Mouse (Mus musculus) thymus, postnatal 25 days (tissue): ENCODE data around the gene Cplx1.

Source experiments
- DNase-seq: peaks from one replicate; pipeline ENCODE4 v3.0.0; 2022

Gene Cplx1

DNA sequence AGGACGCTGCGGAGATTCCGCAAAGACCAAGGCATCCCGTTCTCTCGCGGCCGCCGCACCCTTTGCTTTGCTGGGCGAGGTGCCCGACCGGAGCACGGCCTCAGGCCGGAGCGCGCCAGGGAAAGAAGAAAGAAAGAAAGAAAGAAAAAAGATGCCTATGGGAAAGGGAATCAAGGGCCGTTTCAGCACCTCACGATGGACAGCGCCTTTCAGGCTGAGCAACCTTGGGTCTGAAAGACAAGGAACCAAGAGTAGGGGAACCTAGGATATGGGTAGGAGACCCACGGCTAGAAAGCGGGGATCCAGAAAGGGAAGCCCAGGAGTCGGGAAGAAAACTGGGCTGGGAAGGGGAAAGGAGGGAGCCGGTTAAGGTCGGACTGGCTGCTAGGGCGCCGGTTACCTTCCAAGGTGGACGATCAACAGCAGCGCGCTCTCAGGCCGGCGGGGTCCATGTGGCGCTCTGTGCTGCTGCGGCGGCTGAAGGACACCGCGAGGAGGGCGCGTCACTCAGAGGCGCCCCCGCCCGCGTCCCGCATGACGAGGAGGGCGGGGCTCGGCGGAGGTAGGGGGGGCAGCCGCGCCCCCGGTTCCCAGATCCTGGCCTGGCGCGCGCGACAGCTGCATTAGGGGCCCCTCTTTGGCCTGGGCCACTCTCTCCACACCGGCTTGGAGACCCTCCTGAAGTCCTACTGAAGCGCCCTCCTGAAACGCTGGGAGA, at the start of gene Cplx1:
Cplx1 (minus strand) TSS at position 536 of the 718 bp plus-strand sequence.
- DNase-seq, result peak; percentile 8

DNA sequence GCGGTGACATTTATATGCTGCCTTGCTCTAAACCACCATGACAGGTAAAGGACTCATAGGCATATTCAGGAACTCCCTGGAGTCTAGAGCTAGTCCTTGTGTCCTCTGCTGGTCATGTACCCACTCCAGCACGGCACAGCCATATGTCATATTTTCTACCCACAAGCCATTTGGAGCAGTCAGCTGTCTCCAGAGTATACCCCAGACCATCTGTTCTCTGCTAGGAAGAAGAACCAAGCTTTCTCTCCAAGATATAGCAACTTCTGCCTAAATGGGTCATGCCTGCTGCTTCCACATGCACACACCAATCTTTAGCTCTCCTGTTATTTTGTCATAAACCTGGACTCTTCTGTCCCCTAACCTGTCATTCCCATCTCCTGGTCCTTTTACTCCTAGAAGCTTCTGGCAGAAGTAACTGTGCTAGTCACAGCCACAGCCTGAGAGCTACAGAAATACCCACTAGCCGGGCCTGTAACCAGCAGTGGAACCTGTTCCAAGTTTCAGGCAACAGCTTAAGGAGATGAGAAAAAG, 31.6 kb upstream of the Cplx1 start:
- DNase-seq, result no peak

DNA sequence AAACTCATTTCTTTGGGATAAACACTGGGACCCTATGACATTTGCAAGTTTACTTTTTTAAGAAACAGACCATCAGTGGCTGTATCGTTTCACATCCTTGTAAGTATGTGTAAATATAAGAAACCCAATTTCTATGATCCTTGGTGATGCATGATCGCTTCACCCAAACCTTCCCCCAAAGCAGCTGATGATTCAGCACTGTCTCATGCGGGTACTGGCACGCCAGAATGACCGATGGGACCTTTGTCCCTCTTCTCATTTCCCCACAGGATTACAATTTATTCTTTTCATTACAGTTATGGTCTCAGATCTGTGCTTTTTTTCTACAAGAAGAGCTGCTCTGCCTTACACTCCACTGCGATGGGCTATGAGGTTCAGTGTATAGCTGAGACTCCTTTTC, 23.2 kb upstream of the Cplx1 start:
- DNase-seq, result no peak

DNA sequence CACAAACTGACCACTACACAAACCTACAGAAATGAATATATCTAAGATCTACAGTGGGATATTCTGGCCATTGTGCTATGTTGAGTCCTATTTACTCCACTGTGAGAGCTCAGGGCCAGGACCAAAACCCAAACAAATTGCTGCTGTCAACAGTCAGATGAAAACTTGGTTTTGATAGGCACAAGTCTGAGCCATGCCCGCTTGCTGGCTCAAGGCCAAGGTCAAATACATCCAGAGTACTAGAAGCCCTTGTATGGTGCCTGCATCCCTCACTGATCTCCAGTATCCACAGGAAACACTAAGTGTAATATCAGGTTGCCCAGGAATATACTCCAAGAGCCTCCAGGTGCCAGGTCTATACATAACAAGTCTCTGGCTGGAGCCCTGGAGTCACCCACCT, 21.2 kb upstream of the Cplx1 start:
- no peak for DNase-seq

DNA sequence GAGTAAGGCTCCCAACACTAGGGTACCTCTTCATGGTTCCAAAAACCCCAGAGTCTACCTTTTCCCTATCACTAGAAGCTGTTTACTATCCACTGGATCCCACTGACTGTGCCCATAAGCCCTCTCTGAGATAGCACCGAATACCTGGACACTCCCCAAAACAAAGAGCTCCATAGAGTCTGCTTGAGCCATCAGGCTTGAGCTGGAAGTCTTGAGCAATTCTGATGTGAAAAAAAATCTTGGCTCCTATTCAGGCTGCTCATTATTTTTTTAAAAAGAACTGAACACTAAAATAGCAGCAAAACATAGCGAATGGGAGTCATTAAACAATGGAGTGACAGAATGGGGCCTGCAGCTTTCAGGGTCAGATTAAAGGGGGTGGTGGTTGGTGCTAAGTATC, 17.3 kb upstream of the Cplx1 start:
- no peak for DNase-seq

DNA sequence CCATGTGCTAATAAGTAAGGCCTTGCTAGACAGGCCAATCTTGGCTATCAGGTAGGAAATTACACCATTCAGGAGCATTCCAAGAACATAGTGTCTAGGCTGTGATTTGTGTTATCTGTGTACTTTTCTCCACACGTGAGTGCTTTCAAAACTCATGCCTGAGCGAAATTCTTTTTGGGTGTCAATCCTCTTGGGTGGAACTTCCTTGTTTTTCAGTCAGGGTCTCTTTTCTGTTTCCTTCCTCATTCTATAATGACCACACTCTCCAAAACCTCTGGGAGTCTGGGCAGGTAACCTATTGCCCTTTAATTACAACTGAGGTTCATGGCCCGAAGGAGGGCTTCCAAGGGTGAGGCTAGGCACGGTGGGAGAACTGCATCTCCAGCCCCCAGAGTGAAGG, 16.7 kb upstream of the Cplx1 start:
- no peak for DNase-seq

DNA sequence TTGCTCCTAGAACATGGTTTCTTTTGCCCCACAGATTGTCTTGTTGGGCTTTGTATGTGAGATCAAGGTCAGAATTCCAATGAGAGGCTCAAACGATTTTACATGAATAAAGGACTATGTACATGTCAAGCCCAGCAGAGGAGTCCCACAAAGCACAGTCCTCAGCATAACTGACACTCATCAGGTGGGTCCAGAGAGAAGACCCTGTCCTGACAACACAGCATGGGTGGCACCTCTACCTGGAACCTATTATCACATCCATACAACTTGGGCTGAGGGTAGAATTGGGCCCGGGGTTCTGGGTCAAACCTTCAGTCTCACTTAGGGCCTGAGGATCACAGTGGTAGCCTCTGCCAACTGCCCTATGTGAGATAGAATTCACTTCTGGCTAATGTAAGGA, 15.6 kb upstream of the Cplx1 start:
- DNase-seq, result no peak

DNA sequence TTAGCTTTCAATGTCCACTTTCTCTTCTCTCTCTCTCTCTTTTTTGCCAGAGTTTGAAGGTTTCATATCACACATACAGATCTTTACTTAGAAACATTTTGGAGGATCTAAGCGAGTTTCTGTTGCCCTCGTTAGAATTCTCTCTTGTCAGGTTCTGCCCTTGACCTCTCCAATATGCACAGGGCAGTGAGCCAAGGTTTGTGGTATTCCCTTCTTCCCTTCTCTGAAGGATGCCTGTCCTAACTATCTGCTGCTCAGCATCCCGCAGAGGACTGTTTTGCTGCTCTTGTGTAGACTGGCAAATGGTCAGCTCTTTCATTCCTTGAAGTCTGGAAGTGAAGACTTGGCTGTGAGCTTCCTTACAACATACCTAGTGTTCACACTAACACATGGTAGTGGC, 14.5 kb upstream of the Cplx1 start:
- DNase-seq, result no peak

DNA sequence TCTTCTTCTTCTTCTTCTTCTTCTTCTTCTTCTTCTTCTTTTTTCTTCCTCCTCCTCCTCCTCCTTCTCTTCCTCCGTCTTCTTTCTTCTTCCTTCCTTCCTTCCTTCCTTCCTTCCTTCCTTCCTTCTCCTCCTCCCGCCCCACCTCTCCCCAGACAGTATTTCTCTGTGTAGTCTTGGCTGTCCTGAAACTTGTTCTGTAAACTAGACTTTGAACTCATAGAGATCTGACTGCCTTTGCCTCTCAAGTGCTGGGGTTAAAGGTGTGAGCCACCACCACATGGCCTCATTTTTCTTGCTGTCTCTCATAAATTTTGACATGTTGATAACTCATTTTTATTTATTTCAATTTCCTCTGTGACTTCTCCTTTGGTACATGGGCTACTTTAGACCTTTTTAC, 12.7 kb upstream of the Cplx1 start:
- no peak for DNase-seq

DNA sequence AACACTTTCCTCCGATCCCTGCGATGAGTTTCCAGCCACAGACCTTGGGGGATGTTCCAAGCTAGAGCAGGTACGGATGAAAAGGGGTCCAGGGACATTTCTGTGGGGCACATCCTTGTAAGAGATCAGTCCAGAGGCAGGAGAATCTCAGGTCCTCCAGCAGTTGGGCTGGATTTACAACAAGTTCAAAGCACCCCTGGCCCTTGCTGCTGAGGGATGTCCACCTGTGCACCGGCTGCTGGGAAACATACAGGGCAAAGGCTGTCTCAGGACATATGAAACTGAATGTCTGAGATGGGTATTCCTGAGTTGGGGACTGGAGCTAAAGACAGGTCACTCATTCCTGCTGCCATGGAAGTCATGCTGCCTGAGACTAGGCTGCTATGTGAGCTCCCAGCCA, 7.2 kb upstream of the Cplx1 start:
- DNase-seq, result no peak

DNA sequence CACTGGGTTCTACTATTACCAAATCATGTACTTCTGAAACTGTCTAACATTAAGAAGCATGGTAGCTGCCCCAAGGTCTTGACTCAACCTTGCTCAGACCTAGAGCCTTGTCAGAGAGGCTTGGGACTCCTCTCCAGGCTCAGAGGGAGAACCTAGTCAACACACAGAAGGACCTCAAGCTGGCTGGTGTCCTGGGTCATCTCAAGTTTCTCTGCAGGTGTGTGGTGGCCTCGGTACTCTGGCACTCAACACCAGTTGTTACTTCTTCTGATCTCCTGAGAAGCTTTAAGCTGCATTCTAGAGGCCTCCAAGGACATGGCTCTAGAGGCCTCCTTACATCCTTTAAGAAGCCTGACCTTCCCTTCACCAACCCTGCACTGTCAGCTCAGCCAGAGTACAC, 4.2 kb upstream of the Cplx1 start:
- no peak for DNase-seq

DNA sequence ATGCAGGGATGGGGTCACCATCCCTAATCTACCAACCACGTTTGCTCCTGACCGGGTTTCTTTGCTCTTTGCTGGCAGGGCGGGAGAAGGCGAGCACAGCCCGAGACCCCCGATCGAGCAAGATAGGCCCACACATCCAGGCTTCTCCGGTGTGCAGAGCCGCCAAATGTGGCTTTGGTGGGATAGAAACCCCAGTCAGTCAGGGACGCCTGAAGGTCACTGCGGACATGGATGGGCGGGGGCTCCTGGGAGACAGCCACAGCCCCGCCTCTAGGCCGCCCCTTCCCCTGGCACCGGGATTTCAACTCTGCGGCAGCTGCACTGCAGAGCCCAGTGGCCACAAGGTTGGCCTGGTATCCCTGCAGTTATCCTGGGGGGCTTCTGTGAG, 377 bp upstream of the Cplx1 start:
- DNase-seq, result no peak

DNA sequence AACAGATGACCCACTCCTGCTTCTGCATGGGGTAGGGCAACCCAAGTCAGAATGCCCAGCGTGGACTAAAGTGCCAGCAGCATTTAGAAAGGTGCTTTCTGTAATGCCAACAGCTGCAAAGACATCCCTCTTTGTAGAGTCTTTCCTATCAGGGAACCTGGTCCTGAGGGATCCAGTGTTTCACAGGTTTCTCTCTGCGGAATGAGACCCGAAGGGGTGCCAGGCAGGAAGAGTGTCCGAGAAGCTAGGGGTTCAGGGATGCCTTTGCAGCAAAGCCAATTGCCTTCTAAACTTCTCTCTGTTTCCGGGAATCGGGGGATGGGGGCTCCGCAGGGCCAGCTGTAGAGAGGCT, 711 bp downstream of the Cplx1 start:
- DNase-seq, result no peak

DNA sequence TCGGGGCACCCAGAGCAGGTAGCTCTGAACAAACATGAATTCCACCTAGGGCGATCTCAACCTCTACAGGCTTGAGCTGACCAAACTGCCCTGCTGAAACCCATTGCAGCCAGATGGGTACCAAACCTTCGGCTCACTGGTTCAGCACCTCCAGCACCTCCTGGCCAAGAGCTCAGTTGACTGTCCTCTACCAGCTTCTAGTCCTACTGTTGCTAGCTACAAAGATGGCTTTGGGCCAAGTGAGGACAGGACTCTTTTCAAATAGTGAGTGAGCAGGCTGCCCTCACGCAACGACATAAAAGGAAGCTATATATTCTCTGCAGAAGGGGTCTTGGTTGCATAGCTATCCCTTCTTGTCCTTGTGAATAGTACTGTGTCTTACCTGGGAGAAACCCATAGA, 2.2 kb downstream of the Cplx1 start:
- DNase-seq, result no peak

DNA sequence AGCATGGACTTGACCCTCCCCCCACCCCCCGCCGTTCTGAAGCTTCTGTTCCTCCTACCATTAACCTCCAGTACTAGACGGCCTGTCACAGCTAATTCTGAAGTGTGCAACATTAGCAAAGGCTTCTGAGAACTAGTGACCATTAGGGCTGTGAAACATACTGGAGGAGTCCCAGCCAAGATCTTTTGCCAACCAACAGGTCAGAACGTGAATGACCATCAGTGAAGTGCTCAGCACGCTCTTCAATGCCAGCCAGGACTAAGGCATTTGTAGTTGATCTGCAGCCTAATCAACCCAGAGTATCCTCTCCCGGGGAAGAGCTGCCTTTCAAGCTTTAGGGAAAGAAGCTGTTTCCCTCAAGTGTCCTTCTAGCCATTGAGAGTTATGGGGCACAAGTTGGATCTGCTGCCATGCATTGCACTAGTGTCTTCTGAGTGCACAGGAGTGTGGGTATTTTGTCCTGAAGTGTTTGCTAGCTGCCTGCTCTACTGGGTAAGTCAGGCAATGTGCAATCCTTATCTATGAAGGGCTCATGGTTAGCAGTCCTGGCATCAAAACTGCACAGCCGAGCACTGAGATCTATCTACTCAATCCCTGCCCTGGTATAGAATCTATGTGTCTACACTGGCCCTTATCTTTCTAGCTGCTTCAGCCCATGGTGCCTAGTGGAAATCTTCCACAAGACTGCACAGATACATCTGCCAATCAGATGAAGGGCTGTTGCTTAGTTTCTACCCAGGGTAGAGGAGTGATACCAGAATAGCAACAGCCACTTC, 6.1 kb downstream of the Cplx1 start:
- DNase-seq, result no peak

DNA sequence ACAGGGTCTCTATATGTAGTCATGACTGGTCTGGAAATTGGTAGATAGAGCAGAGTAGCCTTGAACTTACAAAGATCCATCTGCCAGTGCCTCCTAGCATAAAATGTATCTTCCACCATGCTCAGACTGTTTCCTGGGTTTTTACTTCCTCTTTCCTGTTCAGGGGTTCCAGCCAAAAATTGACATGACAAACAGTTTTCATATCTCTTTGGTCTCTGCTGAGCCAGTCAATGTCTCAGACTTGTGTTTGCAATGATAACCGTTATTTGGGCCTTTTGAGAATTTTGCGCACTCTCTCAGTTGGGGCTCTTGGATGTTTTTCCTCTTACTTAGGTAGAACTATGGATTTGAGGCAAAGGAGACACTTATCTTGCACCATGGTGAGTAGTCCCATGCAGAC, 15.6 kb downstream of the Cplx1 start:
- DNase-seq, result no peak

DNA sequence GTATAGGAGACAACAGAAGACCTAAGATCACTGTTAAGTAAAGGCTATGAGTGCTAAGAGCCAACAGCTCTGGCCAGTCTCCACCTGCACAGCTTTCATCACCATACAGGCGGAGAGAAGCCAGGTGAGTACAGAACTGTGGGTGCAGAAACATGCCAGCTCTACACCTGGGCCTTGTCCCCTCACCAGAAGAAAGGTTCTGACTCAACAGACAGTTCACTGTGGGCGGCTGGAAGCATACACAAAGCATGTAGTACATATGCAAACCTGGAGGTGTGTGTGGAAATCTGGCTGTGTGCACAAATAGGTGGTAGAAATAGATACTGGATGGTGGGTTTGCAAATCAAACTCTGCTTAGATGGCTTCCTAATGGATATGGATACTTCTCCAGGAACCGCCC, 27.2 kb downstream of the Cplx1 start:
- DNase-seq, result no peak

DNA sequence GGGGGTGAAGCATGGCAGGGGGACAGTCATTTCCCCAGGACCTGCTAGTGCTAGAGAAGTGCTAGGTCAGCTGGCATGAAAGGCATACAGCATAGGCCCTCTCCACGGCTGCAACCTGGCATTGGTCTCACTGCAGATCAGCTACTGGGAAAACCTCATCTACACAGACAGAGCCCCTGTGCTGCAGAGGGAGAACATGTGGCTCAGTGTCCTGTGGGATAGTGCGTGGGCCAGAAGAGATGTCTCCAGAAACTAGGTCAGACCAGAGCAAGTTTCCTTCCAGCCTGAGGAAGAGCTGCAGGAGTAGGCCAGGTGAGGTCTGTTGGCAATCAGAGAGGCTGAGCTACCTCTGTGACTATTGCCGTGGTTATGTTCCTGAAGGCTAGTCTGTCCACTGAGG, 27.9 kb downstream of the Cplx1 start:
- no peak for DNase-seq

DNA sequence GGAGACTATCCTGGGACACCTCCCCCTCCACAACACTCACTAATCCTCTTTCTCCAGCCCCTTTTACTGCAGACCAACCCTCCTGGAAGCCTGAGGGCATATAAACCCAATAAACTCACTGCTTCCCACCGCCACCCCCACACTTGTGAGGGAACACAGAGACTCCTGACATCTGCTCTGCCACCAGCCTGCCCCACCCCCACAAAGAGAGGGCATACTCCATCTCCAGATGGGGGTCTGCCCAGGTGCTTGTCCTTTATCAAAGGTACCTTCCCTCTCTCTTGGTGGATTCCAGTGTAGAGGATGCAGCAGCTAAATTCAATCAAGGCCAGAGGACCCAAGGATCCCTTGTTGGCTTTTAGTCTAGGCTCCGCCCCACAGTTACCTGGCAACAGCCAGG, 28.8 kb downstream of the Cplx1 start:
- DNase-seq, result no peak

DNA sequence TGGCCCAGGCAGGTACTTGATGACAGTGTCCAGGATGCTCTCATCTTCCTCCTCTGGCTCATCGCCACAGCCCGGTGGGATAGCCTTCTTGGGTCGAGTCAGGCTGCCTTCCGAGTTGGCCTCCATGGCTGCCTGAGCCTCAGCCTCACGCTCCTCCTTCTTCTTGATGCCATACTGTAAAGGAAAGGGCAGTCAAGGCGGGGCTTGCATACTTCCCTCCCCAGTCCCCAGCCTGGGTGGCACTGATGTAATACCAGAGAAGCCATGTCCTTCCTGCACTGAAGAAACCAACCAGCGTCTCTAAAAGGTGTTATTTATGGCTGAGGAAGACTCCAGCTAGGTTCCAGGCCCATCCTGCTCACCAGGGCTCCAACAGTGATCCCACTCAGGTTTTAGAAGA, 29.7 kb downstream of the Cplx1 start:
- DNase-seq, result no peak

DNA sequence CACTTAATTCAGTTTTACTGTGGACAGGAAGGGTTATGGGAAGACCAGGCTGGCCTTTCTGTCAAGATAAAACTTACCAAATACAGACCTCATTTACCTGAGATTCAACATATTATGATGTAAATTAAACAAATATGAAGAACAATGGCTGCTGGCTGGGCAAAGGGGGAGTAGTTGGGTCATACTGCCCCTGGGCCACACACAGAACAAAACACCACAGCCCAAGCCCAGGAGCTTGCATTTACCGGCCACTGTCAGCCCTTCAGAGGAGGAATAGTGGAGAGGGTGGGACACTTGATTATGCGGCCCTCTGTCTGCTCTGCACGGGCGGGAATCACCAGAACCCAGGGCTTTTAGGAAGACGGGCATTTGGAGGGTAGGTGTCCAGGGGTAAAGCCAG, 30.9 kb downstream of the Cplx1 start:
- DNase-seq, result no peak

DNA sequence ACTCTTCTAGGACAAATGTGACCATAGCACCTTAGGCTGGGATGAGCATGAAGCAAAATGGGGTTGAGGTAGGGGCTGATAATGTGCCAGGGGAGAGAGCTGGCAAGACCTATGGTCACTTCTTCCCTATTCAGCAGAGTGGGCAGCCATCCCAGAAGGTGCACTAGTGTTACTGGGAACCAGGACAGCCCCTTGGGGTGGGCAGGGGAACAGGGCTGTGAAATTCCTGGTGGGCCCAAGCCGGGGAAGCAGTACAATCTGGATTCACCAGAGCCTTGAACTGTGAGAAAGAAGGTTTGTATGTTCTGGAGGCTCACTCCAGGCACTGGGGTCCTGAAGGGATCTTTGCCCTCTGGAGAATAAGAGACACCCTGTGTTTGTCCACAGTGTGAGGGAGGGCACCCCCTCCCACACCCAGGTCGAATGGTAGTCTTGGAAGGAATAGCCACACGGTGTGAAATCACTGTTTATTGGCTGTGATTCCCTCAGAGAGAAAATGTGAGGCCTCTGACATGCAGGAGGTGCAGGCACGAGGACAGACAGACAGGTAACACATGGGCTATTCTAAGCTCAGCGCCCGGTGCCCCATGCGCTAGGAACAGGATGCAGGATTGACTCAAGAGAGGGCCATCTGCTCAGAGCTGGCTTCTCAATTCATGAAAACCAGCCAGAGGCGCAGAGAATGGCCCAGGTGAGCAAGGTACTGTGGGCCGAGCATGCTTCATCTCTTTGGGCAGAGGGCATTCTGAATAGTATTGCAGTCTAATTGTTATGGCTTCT, 31.5 kb downstream of the Cplx1 start:
- no peak for DNase-seq

DNA sequence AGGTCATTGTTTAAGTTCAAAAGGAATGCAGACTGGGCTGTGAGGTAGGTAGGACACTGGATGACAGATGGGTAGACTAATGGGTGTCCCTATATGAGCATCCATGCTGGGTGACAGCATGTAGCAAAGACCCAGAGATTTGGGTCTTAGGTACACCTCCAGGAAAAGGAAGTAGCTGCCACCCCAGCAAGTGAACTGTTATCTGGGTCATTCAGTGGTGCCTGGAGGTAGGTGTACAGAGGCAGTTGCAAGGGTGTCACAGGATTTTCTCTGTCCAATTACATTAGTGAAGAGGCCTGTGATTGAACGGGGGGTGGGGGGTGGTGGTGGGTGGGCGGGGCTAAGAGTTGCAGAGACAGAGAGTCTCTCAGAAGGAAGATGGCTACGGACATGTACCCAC, 33.2 kb downstream of the Cplx1 start:
- no peak for DNase-seq
